Mouse (Mus musculus) ES-E14 (cell line): ENCODE results near the gene Ids. TPM values are rescaled to one million over a fixed set of nuclear protein-coding genes. Genes with fewer than 3 reads are reported as not detected.
"Not testable (repeated sequence)": the region's sequence is repeated elsewhere in the genome, so short reads cannot be mapped to it uniquely, and the experiment has no call there.

Experiments
- DNase-seq: peaks from one replicate; pipeline ENCODE4 v3.0.0-alpha.2; 2013; ENCODE audit warnings: low read depth, low spot score
- H3K27ac ChIP-seq: 2 replicates; pipeline ENCODE4 v1.5.1; 2012; ENCODE audit warnings: low read depth, mild to moderate bottlenecking, low read length, moderate library complexity, mixed read lengths; ENCODE audit not compliant: poor library complexity, insufficient read depth, severe bottlenecking
- H3K36me3 ChIP-seq: 2 replicates; pipeline ENCODE4 v1.6.1; 2012; ENCODE audit warnings: mild to moderate bottlenecking, low read length, moderate library complexity, mixed read lengths; ENCODE audit not compliant: control insufficient read depth, poor library complexity, insufficient read depth, severe bottlenecking
- H3K4me1 ChIP-seq, 2 experiments: fragments of 150-350 bp in 1 of 2; sonication (generic) in 1 of 2; 2 replicates each; pipeline ENCODE4 v1.6.1; 2012; ENCODE audit warnings: low read length in 2 of 2, mild to moderate bottlenecking in 1 of 2, mixed read lengths in 1 of 2; ENCODE audit not compliant: control insufficient read depth in 2 of 2, insufficient read depth in 2 of 2, poor library complexity in 1 of 2
- H3K4me3 ChIP-seq, 2 experiments: fragments of 150-350 bp in 1 of 2; sonication (generic) in 1 of 2; 2 replicates each; pipeline ENCODE4 v1.5.1; 2012; ENCODE audit warnings: low read length in 2 of 2, low read depth in 1 of 2, mild to moderate bottlenecking in 1 of 2, mixed read lengths in 1 of 2; ENCODE audit not compliant: insufficient read depth in 1 of 2, poor library complexity in 1 of 2, severe bottlenecking in 1 of 2
- H3K9ac ChIP-seq: 2 replicates; pipeline ENCODE4 v1.6.1; 2012; ENCODE audit warnings: low read depth, mild to moderate bottlenecking, low read length, mixed read lengths; ENCODE audit not compliant: poor library complexity, insufficient read depth, severe bottlenecking
- H3K9me3 ChIP-seq: fragments of 150-350 bp; sonication (generic); 2 replicates; pipeline ENCODE4 v1.6.1; 2012; ENCODE audit warnings: low read depth, mild to moderate bottlenecking, low read length; ENCODE audit not compliant: control insufficient read depth, insufficient read depth
- CHD2 ChIP-seq: IDR thresholded peaks from 2 replicates; pipeline ENCODE4 v1.6.1; 2014; ENCODE audit warnings: mild to moderate bottlenecking, low read depth, low read length, inconsistent platforms
- HCFC1 ChIP-seq: IDR thresholded peaks from 2 replicates; pipeline ENCODE4 v1.6.1; 2012; ENCODE audit warnings: low read length, inconsistent platforms, borderline replicate concordance; ENCODE audit not compliant: insufficient read depth
- MAFK ChIP-seq: IDR thresholded peaks from 2 replicates; pipeline ENCODE4 v1.6.1; 2014; ENCODE audit warnings: mild to moderate bottlenecking, low read depth, low read length, inconsistent platforms; ENCODE audit not compliant: insufficient read depth
- ZC3H11A ChIP-seq: IDR thresholded peaks from 2 replicates; pipeline ENCODE4 v1.6.1; 2012; ENCODE audit warnings: low read depth, mild to moderate bottlenecking, inconsistent platforms, low read length, borderline replicate concordance
- ZNF384 ChIP-seq: IDR thresholded peaks from 2 replicates; pipeline ENCODE4 v1.6.1; 2012; ENCODE audit warnings: low read depth, low read length, inconsistent platforms
- in situ Hi-C, 2 experiments: fragments of 600-800 bp; cut with MboI; formaldehyde crosslinking; loops; one replicate each; pipeline ENCODE4 v1.15.1; 2025; ENCODE audit warnings: low sequenced_read_pairs in 2 of 2, inconsistent platforms in 1 of 2; ENCODE audit not compliant: unreplicated experiment in 2 of 2
- total RNA-seq: library from RNA; depleted of rRNA; stranded (reverse); fragments of 300-350 nt; gene quantifications from 2 replicates; pipeline ENCODE4 v1.2.3, GENCODE M21; 2012

Gene Ids
- total RNA-seq, 1 experiment, result 10.4 TPM

- no peak for TF ChIP-seq ZC3H11A
- no peak for TF ChIP-seq CHD2
- TF ChIP-seq MAFK, result no peak
- TF ChIP-seq ZNF384, result no peak
- TF ChIP-seq HCFC1, result no peak
- H3K27ac ChIP-seq, result no peak overlapping the region
Observed at GRCm38 (mm10) chrX:70384917-70385275, 20.0 kb upstream of the Ids start.

GRCm38 (mm10) chrX:70374469-70375110 lies 9.7 kb upstream of the Ids start:
- not testable (repeated sequence) for H3K4me3 ChIP-seq, H3K9ac ChIP-seq, H3K9me3 ChIP-seq, H3K4me1 ChIP-seq, H3K36me3 ChIP-seq, DNase-seq, H3K27ac ChIP-seq
- in situ Hi-C loops, result loop anchor here in 1 of 2 experiments (25.0 kb wide), 1 partner anchor 188 kb away; no protein-coding TSS in a partner anchor

More at GRCm38 (mm10) chrX:70384917-70385275, 20.0 kb upstream of the Ids start:
- H3K4me3 ChIP-seq, result peak overlapping the region; percentile 80 to 83; a peak in 3 of 4 replicates
- H3K4me1 ChIP-seq, result no peaks in the 10 kb centered on the region
- no peak overlapping the region for H3K9ac ChIP-seq
- in situ Hi-C loops, result no loop called here
- no peaks in the 10 kb centered on the region for H3K9me3 ChIP-seq
- H3K36me3 ChIP-seq, result no peaks in the 10 kb centered on the region
- no peak for DNase-seq

- not testable (repeated sequence) for H3K4me3 ChIP-seq, H3K9me3 ChIP-seq, H3K27ac ChIP-seq, DNase-seq, H3K36me3 ChIP-seq, H3K4me1 ChIP-seq, H3K9ac ChIP-seq
- in situ Hi-C loops, result loop anchor here in 1 of 2 experiments (25.0 kb wide), 1 partner anchor 193 kb away; no protein-coding TSS in a partner anchor
Observed at GRCm38 (mm10) chrX:70369758-70370157, 4.9 kb upstream of the Ids start.

- H3K9me3 ChIP-seq, result no peaks in the 10 kb centered on the region
- H3K9ac ChIP-seq, result no peak overlapping the region
- no peaks in the 10 kb centered on the region for H3K4me1 ChIP-seq
- in situ Hi-C loops, result loop anchor here in 1 of 2 experiments (25.0 kb wide), 1 partner anchor 198 kb away; no protein-coding TSS in a partner anchor
- no peaks in the 10 kb centered on the region; the same call in 1 of the 2 replicates for H3K36me3 ChIP-seq
- no peak overlapping the region for H3K27ac ChIP-seq
- TF ChIP-seq ZC3H11A (no peak), MAFK (no peak), HCFC1 (no peak), CHD2 (no peak), ZNF384 (no peak)
- DNase-seq, result no peak
- peak overlapping the region; percentile 62 to 81 for H3K4me3 ChIP-seq
Observed at GRCm38 (mm10) chrX:70364202-70364601, 682 bp downstream of the Ids start.

GRCm38 (mm10) chrX:70363446-70363845 lies 1.4 kb downstream of the Ids start:
- H3K36me3 ChIP-seq, result no peaks in the 10 kb centered on the region; the same call in 1 of the 2 replicates
- H3K4me3 ChIP-seq, result no peak overlapping the region
- H3K9me3 ChIP-seq, result no peaks in the 10 kb centered on the region
- in situ Hi-C loops, result loop anchor here in 1 of 2 experiments (25.0 kb wide), 1 partner anchor 199 kb away; no protein-coding TSS in a partner anchor
- H3K27ac ChIP-seq, result no peak overlapping the region
- no peak for DNase-seq
- no peak overlapping the region for H3K9ac ChIP-seq
- TF ChIP-seq MAFK (no peak), HCFC1 (no peak), ZNF384 (no peak), CHD2 (no peak), ZC3H11A (no peak)
- H3K4me1 ChIP-seq, result no peaks in the 10 kb centered on the region
